Mouse (Mus musculus) gastrocnemius, postnatal 4 days (tissue): ENCODE measurements at regions not wholly inside any gene's neighbourhood (a gene's known extent, or its start where the extent isn't known, plus 50 kb on each side); places are given as distances from the start of the nearest gene placed in this dataset.

Source experiments
- DNase-seq, 2 experiments: peaks; one replicate each; pipeline ENCODE4 v3.0.0; 2021 to 2022; ENCODE audit warnings: low spot score in 2 of 2, mixed read lengths in 2 of 2

GRCm38 (mm10) chr6:31061813-31062212, 102.9 kb upstream of the Klf14 start:
- no peak for DNase-seq

GRCm38 (mm10) chr6:31065419-31065818, 106.5 kb upstream of the Klf14 start:
- DNase-seq: no peak

GRCm38 (mm10) chr6:31066861-31067260, 108.0 kb upstream of the Klf14 start:
- no peak for DNase-seq

DNA sequence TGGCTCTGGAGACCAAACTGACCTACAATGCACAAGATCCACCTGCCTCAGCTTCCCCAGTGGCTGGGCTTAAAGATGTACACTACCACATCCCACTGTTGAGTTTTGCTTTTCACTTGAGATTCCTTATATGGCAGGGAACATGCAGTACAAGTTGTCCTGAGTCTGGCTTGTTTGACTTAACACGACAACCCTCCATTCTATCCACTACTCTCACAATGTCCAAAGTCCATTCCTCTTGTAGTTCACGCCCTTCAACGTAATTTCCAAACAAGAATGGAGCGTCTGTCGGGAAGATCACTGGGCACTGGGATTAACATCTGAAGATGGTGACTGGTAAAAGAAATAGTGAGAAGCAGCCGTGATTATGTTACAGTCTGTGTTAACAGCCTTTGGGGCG, 108.6 kb upstream of the Klf14 start:
- no peak for DNase-seq

- DNase-seq: no peak
These were observed 110.4 kb upstream of the Klf14 start for GRCm38 (mm10) chr6:31069243-31069642.

DNA sequence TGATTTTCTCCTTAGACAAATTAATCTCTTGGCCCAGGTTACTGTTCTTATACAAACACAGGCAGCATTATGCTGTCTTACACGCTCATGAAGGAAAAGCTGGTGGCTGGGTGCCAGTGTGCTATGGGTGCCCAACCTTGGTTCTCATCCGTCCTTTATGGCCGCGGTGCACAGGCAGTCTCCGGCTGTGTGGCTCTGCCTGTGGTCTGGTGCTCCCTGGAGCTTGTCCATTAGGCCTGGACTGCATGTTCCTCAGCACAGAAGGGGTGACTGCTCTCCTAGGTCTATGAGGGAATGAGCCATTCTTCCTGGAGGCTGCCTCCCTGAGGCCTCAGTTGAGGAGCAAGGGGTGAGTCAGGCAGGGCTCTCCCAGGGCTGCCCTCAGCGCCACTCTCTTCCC, 111.7 kb upstream of the Klf14 start:
- no peak for DNase-seq

DNA sequence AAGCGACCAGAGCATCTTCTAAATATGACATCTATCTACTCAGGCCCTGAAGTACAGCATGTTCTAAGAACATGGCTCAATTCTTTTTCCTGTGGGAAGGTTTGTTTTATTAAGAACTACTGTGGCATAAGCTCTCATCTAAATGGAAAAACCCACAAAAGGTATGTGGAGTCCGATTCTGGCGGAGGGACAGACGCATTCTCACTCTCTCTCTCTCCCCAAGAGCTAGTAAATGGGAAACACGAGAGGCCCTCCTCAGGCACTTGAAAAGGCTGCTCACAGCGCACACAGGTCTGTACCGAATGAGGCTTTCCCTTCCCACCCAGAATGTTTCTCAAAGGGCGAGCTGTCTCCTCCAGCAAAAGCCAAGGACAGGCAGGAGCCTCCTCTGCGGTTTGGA, 112.1 kb upstream of the Klf14 start:
- DNase-seq: no peak

GRCm38 (mm10) chr6:31072072-31072471, 113.2 kb upstream of the Klf14 start:
- DNase-seq: no peak

DNA sequence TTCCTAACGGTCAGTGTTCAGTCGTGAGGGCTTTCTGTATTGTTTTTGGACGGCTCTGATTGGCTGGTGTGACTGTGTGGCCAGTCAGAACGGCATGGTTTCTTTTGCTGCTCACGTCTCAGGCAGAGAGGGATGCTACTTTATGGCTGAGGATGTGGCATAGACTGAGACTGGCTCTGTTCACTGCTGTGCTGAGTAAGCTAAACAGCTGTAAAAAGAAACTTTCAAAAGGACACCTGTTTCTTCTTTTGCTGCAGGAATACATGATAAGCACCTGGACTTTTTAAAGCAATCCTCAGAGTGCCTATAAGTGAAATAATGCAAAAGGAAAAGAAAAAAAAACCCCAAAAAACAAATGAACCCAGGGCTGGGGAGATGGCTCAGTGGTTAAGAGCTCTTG, 113.7 kb upstream of the Klf14 start:
- DNase-seq: no peak

GRCm38 (mm10) chr6:31073338-31073737, 114.5 kb upstream of the Klf14 start:
- no peak for DNase-seq

- DNase-seq: no peak
These were observed 115.5 kb upstream of the Klf14 start for GRCm38 (mm10) chr6:31074394-31074793.

GRCm38 (mm10) chr6:31075209-31075571, 116.3 kb upstream of the Klf14 start:
- no peak for DNase-seq

GRCm38 (mm10) chr6:31075572-31076477, 116.9 kb upstream of the Klf14 start:
- DNase-seq: peak; percentile 54 to 78

- no peak for DNase-seq
These were observed 117.6 kb upstream of the Klf14 start for GRCm38 (mm10) chr6:31076478-31076834.

- no peak for DNase-seq
These were observed 118.3 kb upstream of the Klf14 start for GRCm38 (mm10) chr6:31077216-31077615.

DNA sequence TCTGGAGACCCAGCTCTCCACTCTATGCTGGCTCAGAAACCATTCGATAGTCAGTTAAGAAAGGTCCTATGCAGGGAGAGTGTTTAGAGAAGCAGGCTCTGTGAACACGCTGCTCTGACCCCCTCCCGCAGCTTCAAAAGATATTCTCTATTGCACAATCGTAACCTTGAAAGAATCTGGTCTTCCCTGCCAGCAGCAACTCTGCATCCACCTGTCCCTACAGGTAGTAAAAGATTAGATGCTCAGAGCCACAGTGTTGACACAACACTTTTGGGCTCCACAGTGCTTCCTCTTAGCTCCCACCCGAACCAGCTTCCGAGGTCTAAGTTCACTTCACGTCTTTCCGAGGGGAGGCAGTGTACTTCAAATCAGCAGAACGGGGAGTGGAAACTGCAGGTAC, 118.9 kb upstream of the Klf14 start:
- DNase-seq: no peak

GRCm38 (mm10) chr6:31078413-31078812, 119.5 kb upstream of the Klf14 start:
- no peak for DNase-seq

DNA sequence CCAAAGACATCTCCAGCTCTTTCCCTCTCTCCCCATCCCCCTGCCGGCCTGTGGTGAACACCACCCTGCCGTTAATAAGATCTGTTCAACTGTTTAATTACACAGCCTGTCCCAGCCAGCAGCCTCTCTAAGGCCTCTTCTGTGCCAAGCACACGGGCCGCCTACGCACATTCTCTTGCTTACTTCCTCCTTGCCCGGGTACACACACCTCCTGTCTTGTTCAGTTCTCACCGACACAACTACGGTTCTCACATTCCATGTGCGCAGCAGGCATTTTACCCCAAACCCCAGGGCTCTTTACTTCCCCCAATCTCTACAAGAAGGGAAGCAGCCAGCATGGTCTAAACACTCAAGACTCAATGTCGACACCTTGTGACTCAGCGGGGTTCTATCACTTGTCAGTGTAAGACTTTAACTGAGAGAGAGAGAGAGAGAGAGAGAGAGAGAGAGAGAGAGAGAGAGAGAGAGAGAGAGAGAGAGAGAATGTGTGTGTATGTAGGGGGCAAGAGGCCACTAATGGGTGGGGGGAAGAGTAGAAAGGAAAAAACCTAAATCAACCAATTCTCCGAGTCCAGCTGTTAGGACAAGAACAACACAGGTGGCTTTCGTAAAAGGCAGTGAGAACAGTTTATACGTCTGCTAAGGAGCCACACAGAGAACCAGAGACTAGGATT, 120.8 kb upstream of the Klf14 start:
- DNase-seq: no peak

DNA sequence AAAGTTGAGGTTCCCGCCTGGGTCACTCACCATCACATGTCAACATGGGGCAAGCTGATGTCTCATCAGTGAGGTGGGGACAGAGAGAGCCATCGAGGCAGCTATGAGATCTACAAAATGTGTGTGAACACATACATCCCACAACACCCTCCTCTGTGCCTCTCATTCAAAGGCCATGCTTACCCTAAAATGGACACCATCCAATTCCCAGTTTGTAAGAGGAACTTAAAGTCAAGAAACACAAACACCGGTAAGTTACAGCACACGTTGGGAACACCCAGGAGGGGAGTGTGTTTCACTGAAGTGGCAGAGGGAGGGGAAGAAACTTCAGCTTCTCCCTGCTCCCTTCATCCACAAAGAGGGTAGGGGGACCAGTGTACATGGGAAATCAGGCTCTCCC, 121.4 kb upstream of the Klf14 start:
- no peak for DNase-seq

DNA sequence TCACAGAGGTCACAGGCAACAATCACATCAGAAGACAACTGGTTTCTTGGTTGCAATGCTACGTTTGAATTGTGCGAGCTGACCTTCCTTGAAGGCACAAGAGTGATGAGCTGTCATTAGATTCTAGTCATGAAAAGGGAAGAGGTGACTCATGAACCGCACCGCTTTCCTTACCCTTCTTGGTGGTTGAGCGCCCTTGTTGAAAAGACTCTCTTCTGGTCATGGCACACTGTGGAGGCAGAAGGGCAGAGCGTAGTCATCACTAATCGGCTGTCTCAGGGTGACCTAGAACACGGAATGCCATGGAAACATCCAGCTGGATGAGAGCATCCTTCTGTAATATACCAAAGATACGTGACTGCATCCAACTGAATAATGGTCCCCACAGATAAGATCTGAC, 121.8 kb upstream of the Klf14 start:
- no peak for DNase-seq

- DNase-seq: no peak
These were observed 122.4 kb upstream of the Klf14 start for GRCm38 (mm10) chr6:31081238-31081637.

GRCm38 (mm10) chr6:31081988-31082387, 123.1 kb upstream of the Klf14 start:
- no peak for DNase-seq
